Mouse (Mus musculus) megakaryocyte, embryonic 14.5 days (primary cell): ENCODE results near the gene Dkk3.

ENCODE experiments used
- FLI1 ChIP-seq: IDR thresholded peaks from 2 replicates; pipeline ENCODE4 v1.6.1; 2012; ENCODE audit warnings: low read length, inconsistent platforms, mixed read lengths
- GATA1 ChIP-seq: IDR thresholded peaks from 3 replicates; pipeline ENCODE4 v1.6.1; 2012; ENCODE audit warnings: mixed read lengths, low read length, inconsistent platforms, borderline replicate concordance

- TF ChIP-seq GATA1 (no peak), FLI1 (no peak)
Observed at GRCm38 (mm10) chr7:112140725-112141124, 18.1 kb downstream of the Dkk3 start.
